Mouse (Mus musculus): ENCODE measurements around the gene Ednra.

DNA sequence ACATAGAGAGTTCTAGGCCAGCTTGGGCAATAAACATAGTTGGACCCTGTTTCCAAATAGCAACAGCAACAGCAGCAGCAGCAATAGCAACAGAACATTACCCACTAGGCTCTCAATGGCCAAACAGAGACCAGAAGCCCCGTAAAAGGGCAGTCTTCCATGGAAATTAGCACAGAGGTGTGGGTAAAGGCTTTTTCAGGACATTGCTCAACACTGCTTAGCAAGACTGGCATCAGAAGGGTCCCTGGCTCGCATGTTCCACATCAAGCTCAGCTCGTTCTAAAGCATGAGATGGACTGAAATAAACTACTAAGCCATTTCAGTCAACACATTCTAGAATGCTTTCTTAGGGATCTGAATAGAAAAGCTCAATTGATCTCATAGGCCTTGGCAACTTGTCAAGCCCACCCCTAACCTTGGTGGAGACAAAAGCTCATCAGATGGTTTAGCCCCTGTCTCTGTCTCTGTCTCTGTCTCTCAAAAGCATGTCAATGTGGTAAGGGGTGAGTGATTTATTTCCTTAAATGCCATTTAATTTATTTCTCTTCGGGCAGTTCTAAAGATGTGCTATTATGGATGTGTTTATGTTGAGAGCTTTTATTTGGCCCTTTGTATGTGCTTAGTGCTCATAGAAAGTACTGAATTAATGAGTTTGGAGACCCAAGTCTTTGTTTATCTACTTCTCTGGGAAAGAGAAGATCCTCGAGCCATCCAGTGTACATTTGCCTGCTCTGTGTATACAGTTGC lies 84.0 kb downstream of the Ednra start:
- TF ChIP-seq CTCF (IDR thresholded peaks at IDR 0.05; ENCODE audit: low read depth) = no peak
- TF ChIP-seq EP300 (IDR thresholded peaks at IDR 0.05; ENCODE audit: low read depth) = no peak
